Mouse (Mus musculus): ENCODE results near the gene Jade1. TPM values are rescaled to one million over a fixed set of nuclear protein-coding genes. Genes with fewer than 3 reads are reported as not detected.

Gene Jade1
- polyA plus RNA-seq, 1 experiment, result 201 TPM

DNA sequence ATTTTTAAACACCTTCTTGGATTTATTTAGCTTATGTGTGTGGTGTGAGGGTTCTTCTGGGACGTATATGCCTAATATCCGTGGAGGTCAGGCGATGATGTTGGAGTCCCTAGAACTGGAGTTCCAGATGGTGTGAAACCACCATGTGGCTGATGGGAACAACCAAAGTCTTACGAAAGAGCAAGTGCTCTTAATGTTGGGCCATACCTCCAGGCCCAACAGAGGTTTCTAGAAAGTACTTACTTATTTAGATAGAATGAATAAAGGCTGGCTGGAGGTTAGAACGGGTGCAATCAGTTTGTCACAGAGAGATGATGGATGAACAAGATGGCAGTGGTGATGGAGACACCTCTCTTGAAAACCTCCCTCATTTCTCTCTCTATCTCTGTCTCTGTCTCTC, 6.3 kb downstream of the Jade1 start:
- peak overlapping the region; percentile 45 for H3K27ac ChIP-seq (ENCODE audit: insufficient read depth, low read length)
- peak overlapping the region; percentile 30; the same call in 1 of the 2 replicates for H3K9ac ChIP-seq (ENCODE audit: low read depth, poor library complexity, severe bottlenecking)
- no peaks in the 10 kb centered on the region for H3K9me3 ChIP-seq (replicated peaks; ENCODE audit: control insufficient read depth, insufficient read depth, low read length, poor library complexity, severe bottlenecking)
- H3K4me1 ChIP-seq (ENCODE audit: control insufficient read depth, insufficient read depth, low read length), result no peaks in the 10 kb centered on the region
- peaks cover 55% of the 10 kb centered on the region for H3K36me3 ChIP-seq (ENCODE audit: control insufficient read depth, insufficient read depth, low read length, poor library complexity, severe bottlenecking)
- TF ChIP-seq EP300 (IDR thresholded peaks at IDR 0.05; ENCODE audit: insufficient read depth, low read depth, low read length), result no peak
- no peak for TF ChIP-seq CTCF (IDR thresholded peaks at IDR 0.05; ENCODE audit: low read depth, low read length)
- TF ChIP-seq POLR2A (IDR thresholded peaks at IDR 0.05; ENCODE audit: insufficient read depth, low read length), result no peak
- H3K4me3 ChIP-seq (ENCODE audit: low read depth, low read length), result peak overlapping the region; percentile 36; the same call in 1 of the 2 replicates
- no peaks in the 10 kb centered on the region for H3K27me3 ChIP-seq (ENCODE audit: control insufficient read depth, insufficient read depth, low read length, poor library complexity, severe bottlenecking)

DNA sequence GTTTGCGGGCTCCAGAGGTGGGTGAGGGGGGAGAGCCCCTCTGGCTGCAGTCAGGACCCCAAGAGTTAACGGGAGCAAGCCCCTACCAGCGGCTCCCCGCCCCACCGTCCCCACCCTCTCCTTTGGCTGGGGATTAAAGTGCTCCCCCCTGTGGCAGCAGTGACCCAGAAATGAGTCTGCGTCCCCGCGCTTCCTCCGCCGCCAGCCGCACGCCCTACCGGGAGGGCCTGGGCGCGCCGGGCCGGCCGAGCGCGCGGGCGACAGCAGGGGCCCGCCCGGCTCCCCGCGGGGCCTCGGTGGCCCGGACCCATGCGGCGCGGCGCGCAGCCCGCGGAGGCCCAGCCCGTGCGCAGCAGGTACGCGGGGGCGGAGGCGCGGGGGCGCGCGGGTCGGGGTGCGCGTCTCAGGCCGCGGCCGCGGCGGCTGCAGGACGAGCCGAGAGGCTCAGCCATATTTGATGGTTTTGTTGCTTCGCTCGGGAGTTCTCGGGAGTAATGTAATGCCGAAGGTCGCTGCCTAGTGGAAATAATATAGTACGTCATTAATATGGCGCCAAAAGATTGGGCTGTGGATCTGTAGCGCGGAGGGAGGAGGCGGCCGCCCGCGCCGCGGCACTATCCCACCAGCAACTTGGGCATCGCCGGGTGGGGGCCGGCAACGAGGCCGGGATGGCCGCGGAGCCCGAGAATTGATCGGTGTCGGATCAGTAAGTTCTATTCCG, 7.8 kb downstream of the Jade1 start:
- Histone ChIP-seq H3K27ac (ENCODE audit: insufficient read depth, low read length) (peak overlapping the region; percentile 46), H3K36me3 (ENCODE audit: control insufficient read depth, insufficient read depth, low read length, poor library complexity, severe bottlenecking) (peaks cover 56% of the 10 kb centered on the region), H3K4me3 (ENCODE audit: low read depth, low read length) (peak overlapping the region; percentile 74), H3K9ac (ENCODE audit: low read depth, poor library complexity, severe bottlenecking) (peak overlapping the region; percentile 93), H3K27me3 (ENCODE audit: control insufficient read depth, insufficient read depth, low read length, poor library complexity, severe bottlenecking) (no peaks in the 10 kb centered on the region), H3K4me1 (ENCODE audit: control insufficient read depth, insufficient read depth, low read length) (peaks cover 2% of the 10 kb centered on the region), H3K9me3 (replicated peaks; ENCODE audit: control insufficient read depth, insufficient read depth, low read length, poor library complexity, severe bottlenecking) (no peaks in the 10 kb centered on the region)
- peak; percentile 50 for TF ChIP-seq CTCF (IDR thresholded peaks at IDR 0.05; ENCODE audit: low read depth, low read length)
- no peak for TF ChIP-seq EP300 (IDR thresholded peaks at IDR 0.05; ENCODE audit: insufficient read depth, low read depth, low read length)

DNA sequence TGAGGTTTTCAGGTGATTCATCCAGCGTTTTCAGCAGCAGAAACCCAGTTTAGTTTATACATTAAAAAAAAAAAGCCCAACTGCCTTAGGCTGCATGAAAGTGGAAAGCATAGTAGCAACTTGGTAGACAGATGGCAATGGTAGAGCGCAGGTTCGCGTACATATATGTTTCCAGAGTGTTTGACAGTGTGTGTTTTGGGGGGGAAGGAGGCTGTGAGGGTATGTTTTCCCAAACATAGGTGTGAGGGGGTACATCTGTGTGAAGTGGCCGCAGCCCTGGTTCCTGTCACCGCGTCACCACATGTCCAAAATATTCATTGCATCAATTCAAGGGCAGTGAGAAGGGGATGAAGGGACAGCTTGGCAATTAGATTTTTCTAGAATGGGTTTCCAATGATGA, 8.5 kb downstream of the Jade1 start:
- Histone ChIP-seq H3K27ac (ENCODE audit: insufficient read depth, low read length) (peak overlapping the region; percentile 9), H3K4me1 (ENCODE audit: control insufficient read depth, insufficient read depth, low read length) (peaks cover 4% of the 10 kb centered on the region), H3K27me3 (ENCODE audit: control insufficient read depth, insufficient read depth, low read length, poor library complexity, severe bottlenecking) (no peaks in the 10 kb centered on the region), H3K9ac (ENCODE audit: low read depth, poor library complexity, severe bottlenecking) (peak overlapping the region; percentile 93), H3K4me3 (ENCODE audit: low read depth, low read length) (peak overlapping the region; percentile 74), H3K36me3 (ENCODE audit: control insufficient read depth, insufficient read depth, low read length, poor library complexity, severe bottlenecking) (peaks cover 56% of the 10 kb centered on the region), H3K9me3 (replicated peaks; ENCODE audit: control insufficient read depth, insufficient read depth, low read length, poor library complexity, severe bottlenecking) (no peaks in the 10 kb centered on the region)
- TF ChIP-seq CTCF (IDR thresholded peaks at IDR 0.05; ENCODE audit: low read depth, low read length) (no peak), EP300 (IDR thresholded peaks at IDR 0.05; ENCODE audit: insufficient read depth, low read depth, low read length) (no peak), POLR2A (IDR thresholded peaks at IDR 0.05; ENCODE audit: insufficient read depth, low read length) (no peak)

DNA sequence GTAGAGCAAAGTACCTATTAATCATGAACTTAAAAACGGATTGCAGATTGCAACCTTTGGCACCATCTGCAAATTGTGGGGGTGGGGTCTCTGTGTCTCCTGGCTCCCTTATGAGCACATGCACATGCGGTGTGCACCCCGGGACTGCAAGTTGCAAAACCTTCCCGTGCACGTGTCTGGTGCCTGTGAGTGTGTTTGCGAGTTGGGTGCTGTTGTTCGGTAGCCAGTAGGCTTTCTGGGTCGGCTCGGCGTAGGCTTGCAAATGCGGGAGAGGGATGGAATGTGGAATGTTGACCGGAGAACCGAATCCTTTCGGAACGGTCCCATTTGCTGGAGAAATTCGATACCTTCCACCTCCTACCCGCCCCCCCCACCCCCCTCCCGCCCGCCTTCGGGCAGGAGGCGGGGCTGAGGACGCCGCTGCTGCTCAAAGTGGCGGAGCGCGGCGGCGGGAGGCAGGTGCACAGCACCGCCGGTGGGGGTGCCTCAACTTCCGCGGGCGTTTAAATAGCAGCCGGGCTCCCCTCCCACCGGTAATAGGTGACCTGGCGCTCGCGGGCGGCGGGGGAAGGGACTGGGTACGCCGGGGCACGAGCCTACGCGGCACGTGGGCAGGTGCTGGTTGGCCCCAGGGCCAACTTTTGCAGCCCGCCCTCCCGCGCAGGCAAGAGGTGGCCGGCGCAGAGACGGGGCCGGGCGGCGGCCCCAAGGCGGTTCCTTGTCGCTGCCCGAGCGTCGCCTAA, 9.1 kb downstream of the Jade1 start:
- H3K9me3 ChIP-seq (replicated peaks; ENCODE audit: control insufficient read depth, insufficient read depth, low read length, poor library complexity, severe bottlenecking), result no peaks in the 10 kb centered on the region
- H3K9ac ChIP-seq (ENCODE audit: low read depth, poor library complexity, severe bottlenecking), result peak overlapping the region; percentile 93
- H3K4me3 ChIP-seq (ENCODE audit: low read depth, low read length), result peak overlapping the region; percentile 74
- peak overlapping the region; percentile 9; the same call in 1 of the 2 replicates for H3K27ac ChIP-seq (ENCODE audit: insufficient read depth, low read length)
- TF ChIP-seq POLR2A (IDR thresholded peaks at IDR 0.05; ENCODE audit: insufficient read depth, low read length), result no peak
- TF ChIP-seq CTCF (IDR thresholded peaks at IDR 0.05; ENCODE audit: low read depth, low read length), result no peak
- TF ChIP-seq EP300 (IDR thresholded peaks at IDR 0.05; ENCODE audit: insufficient read depth, low read depth, low read length), result 0 out of 2 replicates have a peak, but pooled peaks have one; percentile 3
- H3K27me3 ChIP-seq (ENCODE audit: control insufficient read depth, insufficient read depth, low read length, poor library complexity, severe bottlenecking), result no peaks in the 10 kb centered on the region
- peaks cover 4% of the 10 kb centered on the region for H3K4me1 ChIP-seq (ENCODE audit: control insufficient read depth, insufficient read depth, low read length)
- H3K36me3 ChIP-seq (ENCODE audit: control insufficient read depth, insufficient read depth, low read length, poor library complexity, severe bottlenecking), result peaks cover 53% of the 10 kb centered on the region

DNA sequence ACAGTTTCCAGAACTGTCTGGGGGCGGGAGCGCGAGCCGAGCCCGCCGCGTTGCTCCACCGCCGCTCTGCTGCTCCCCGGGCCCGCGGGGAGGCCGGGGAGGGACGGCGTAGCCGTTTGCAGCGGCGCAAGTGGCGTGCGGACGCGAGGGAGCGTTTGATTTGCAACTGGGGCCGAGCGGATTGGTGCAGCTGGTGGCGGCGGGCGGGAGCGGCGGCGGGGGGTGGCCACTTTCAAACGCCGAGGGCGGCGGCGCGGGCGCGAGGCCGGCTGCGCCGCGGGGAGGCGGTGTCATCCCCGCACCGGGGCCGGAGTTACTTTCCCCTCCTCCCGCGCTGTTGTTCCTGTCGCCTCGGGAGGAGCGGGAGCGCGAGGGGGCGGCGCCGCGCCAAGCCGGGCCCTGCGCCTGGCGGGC, 9.9 kb downstream of the Jade1 start:
- Histone ChIP-seq H3K27me3 (ENCODE audit: control insufficient read depth, insufficient read depth, low read length, poor library complexity, severe bottlenecking) (no peaks in the 10 kb centered on the region), H3K36me3 (ENCODE audit: control insufficient read depth, insufficient read depth, low read length, poor library complexity, severe bottlenecking) (peaks cover 51% of the 10 kb centered on the region), H3K27ac (ENCODE audit: insufficient read depth, low read length) (peak overlapping the region; percentile 5; the same call in 1 of the 2 replicates), H3K4me1 (ENCODE audit: control insufficient read depth, insufficient read depth, low read length) (peaks cover 6% of the 10 kb centered on the region), H3K9me3 (replicated peaks; ENCODE audit: control insufficient read depth, insufficient read depth, low read length, poor library complexity, severe bottlenecking) (no peaks in the 10 kb centered on the region), H3K9ac (ENCODE audit: low read depth, poor library complexity, severe bottlenecking) (peak overlapping the region; percentile 93), H3K4me3 (ENCODE audit: low read depth, low read length) (peak overlapping the region; percentile 64)
- TF ChIP-seq EP300 (IDR thresholded peaks at IDR 0.05; ENCODE audit: insufficient read depth, low read depth, low read length), result no peak
- TF ChIP-seq CTCF (IDR thresholded peaks at IDR 0.05; ENCODE audit: low read depth, low read length), result no peak
- no peak for TF ChIP-seq POLR2A (IDR thresholded peaks at IDR 0.05; ENCODE audit: insufficient read depth, low read length)
